Mouse (Mus musculus) midbrain, embryonic 10.5 days (tissue): ENCODE measurements at regions not wholly inside any gene's neighbourhood (a gene's known extent, or its start where the extent isn't known, plus 50 kb on each side); places are given as distances from the start of the nearest gene placed in this dataset.
A peak's percentile ranks its signal among the peaks of the same experiment; 100 is the strongest.

Experiments used
- DNase-seq: peaks from one replicate; pipeline ENCODE4 v3.0.0-alpha.2; 2017; ENCODE audit warnings: low spot score
- H3K27ac ChIP-seq: fragments of 300-500 bp; sonication (generic); replicated peaks from 2 replicates; pipeline ENCODE4 v1.5.1; 2016; ENCODE audit warnings: mild to moderate bottlenecking
- H3K27me3 ChIP-seq: fragments of 300-500 bp; sonication (generic); 2 replicates; pipeline ENCODE4 v1.6.1; 2016; ENCODE audit warnings: low read depth, mild to moderate bottlenecking; ENCODE audit not compliant: poor library complexity, severe bottlenecking
- H3K36me3 ChIP-seq: fragments of 300-500 bp; sonication (generic); 2 replicates; pipeline ENCODE4 v1.6.1; 2016; ENCODE audit warnings: mild to moderate bottlenecking, moderate library complexity
- H3K4me1 ChIP-seq: fragments of 300-500 bp; sonication (generic); 2 replicates; pipeline ENCODE4 v1.6.1; 2016
- H3K4me3 ChIP-seq: fragments of 300-500 bp; sonication (generic); 2 replicates; pipeline ENCODE4 v1.5.1; 2016; ENCODE audit warnings: mild to moderate bottlenecking, moderate library complexity
- H3K9me3 ChIP-seq: fragments of 300-500 bp; sonication (generic); replicated peaks from 2 replicates; pipeline ENCODE4 v1.6.1; 2016; ENCODE audit warnings: mild to moderate bottlenecking
- WGBS: fragments of 180-500 bp; shearing (Covaris S2); methylation state at CpG from one replicate; pipeline ENCODE4 v1.1.7; 2016; 5-methylcytosine and 5-hydroxymethylcytosine counted together

DNA sequence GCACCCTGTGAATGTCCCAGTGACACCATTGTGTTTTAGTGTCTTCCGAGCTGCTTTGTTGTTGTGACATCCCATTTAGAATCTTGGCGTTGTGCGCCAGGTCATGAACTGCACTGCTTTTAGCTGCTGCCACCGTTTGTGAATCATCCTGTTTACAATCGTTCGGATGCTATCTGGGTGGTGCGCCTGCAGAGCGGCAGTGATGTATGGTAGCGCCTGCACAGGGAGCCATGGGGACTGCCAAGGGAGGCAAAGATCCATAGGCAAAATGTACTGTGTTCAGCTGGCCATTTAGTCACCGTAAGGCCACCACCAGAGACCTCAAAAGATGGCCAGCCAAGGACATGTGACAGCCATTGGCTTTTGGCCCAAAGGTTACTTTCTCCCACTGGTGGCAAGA lies 93.3 kb downstream of the Gm4791 start:
- H3K27ac ChIP-seq: no peak overlapping the region
- H3K4me3 ChIP-seq: no peak overlapping the region
- H3K4me1 ChIP-seq: peaks cover 3% of the 10 kb centered on the region; the same call in 1 of the 2 replicates
- H3K36me3 ChIP-seq: no peaks in the 10 kb centered on the region
- WGBS: 92% methylated on average over 10 of the region's 10 CpGs
- no peaks in the 10 kb centered on the region for H3K9me3 ChIP-seq
- no peak for DNase-seq
- no peaks in the 10 kb centered on the region for H3K27me3 ChIP-seq

DNA sequence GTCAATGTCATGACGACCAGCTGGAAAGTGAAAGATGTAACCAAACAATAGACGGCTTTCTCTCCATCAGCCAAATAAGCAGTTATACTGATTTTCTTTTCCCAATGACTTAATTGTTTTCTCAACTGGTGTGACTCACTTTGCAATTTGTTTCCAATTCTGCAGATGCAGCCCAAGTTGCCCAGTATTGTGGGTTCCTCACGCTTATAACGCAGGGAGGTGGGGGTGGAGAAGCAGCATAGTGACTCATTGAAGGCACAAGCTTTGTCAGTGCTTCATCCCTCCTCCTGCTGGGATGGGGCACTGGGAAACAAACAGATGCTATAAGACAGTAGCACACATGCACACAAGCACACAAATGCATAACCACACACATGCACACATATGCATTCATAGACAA lies 97.1 kb downstream of the Gm4791 start:
- Histone ChIP-seq H3K4me3 (no peak overlapping the region), H3K36me3 (no peaks in the 10 kb centered on the region), H3K27ac (no peak overlapping the region), H3K9me3 (no peaks in the 10 kb centered on the region), H3K4me1 (peaks cover under 1% of the 10 kb centered on the region; the same call in 1 of the 2 replicates), H3K27me3 (no peaks in the 10 kb centered on the region)
- 92% methylated on average over 4 of the region's 4 CpGs for WGBS
- DNase-seq: no peak

DNA sequence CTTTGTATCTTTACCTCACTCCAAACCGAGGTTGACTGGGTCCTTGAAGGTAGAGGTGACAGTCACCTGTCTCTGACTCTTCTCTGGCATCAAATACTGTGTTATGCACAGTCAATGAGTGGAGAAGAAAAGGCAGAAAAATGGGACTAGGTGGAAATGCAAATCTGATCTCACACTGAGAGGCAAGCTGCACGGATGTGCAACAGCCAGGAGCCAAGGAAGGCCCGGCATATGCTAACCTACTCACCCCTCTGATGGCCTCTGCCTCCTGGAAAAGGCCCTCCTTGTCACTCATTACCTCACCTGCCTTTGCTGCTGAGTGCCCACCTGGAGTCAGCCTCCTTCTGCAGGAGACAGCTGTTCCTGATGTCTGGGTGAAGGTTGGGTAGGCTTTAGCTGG lies 104.8 kb downstream of the Gm4791 start:
- Histone ChIP-seq H3K4me3 (no peak overlapping the region), H3K27me3 (no peaks in the 10 kb centered on the region), H3K9me3 (no peaks in the 10 kb centered on the region), H3K36me3 (no peaks in the 10 kb centered on the region), H3K4me1 (no peaks in the 10 kb centered on the region), H3K27ac (no peak overlapping the region)
- 77% methylated on average over 3 of the region's 3 CpGs for whole genome bisulfite sequencing
- no peak for DNase-seq

DNA sequence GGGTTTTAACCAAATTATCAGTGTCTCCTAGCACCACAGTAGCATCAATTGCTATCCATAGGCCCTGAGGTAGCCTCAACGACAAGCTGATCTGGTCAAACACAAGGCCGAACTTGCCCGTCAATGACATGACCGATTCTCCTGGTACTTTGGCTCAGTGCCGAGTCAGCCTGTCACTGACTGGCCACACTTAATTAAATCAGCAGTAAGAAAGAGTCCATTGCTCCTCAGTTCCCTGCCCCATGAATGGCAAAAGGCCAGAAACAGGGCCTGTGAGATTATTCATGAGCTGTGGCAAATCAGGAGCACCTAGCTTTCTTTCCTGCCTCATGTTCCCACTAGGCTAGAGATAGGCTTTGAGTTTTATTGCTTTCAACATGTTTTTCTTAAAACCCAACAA lies 105.4 kb downstream of the Gm4791 start:
- no peaks in the 10 kb centered on the region for H3K36me3 ChIP-seq
- no peaks in the 10 kb centered on the region for H3K27me3 ChIP-seq
- WGBS: 96% methylated on average over 5 of the region's 5 CpGs
- no peak for DNase-seq
- no peak overlapping the region for H3K27ac ChIP-seq
- H3K9me3 ChIP-seq: no peaks in the 10 kb centered on the region
- H3K4me3 ChIP-seq: no peak overlapping the region
- H3K4me1 ChIP-seq: no peaks in the 10 kb centered on the region

DNA sequence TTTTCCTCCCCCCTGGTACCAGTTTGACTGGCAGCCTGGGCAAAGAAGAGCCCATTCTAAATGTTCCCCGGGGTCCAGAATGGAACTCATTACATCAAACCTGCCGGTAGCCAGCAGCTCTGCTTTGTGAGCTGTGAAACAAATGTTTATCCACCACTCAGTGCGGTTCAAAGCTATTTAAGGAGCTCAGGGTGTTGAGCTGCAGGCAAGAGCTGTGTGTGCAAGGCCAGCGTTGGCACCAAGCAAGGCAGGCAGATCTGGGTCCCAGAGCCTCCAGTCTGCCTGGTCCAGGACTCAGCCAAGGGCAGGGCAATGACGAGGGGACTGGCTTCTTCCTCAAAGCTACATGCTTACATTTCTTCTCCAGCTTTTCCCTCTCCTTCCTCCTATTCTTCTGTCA lies 109.6 kb downstream of the Gm4791 start:
- Histone ChIP-seq H3K27me3 (no peaks in the 10 kb centered on the region), H3K4me3 (no peak overlapping the region), H3K27ac (no peak overlapping the region), H3K4me1 (no peaks in the 10 kb centered on the region), H3K36me3 (no peaks in the 10 kb centered on the region), H3K9me3 (no peaks in the 10 kb centered on the region)
- 69% methylated on average over 5 of the region's 5 CpGs for WGBS
- no peak for DNase-seq

DNA sequence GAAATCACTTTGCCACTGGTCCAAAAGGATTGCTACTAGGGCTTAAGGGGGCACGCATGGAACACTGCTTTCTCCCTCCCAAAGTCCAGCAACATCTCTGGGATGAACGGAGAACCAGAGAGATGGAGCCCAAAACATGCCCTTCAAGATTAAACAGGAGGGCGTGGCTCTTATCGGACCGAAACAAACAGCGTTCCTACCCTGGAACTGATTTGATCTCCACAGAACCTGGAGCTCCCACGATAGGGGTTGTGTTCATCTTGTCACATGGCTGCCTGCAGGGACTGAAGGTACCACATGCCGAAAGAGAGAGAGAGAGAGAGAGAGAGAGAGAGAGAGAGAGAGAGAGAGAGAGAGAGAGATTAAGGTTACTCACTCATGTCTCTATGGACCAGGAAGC lies 120.7 kb downstream of the Gm4791 start:
- H3K27me3 ChIP-seq: no peaks in the 10 kb centered on the region; the same call in 1 of the 2 replicates
- 83% methylated on average over 8 of the region's 8 CpGs for WGBS
- H3K9me3 ChIP-seq: no peaks in the 10 kb centered on the region
- no peak for DNase-seq
- H3K4me1 ChIP-seq: no peaks in the 10 kb centered on the region
- H3K27ac ChIP-seq: no peak overlapping the region
- no peaks in the 10 kb centered on the region for H3K36me3 ChIP-seq
- H3K4me3 ChIP-seq: no peak overlapping the region

DNA sequence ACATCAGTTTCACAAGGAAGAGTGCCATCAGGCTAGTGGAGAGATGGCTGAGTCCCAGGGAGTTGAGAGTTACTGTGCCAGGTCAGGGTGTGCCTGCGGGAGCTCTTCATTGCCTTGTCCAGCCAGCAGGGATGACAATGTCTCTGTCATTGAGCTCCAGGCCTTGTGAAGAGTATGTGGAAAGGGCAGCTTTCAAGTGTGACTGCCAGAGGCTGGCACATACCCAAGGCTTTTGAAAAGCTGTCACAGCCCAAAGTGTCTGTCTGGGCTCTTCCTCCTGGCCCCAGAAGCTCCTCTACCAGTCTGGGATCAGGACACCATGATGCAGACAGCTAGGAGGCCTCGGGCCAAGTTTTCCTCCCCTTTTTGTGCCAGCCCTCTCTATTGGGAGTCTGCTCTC lies 124.6 kb downstream of the Gm4791 start:
- H3K27me3 ChIP-seq: no peaks in the 10 kb centered on the region; the same call in 1 of the 2 replicates
- H3K4me1 ChIP-seq: no peaks in the 10 kb centered on the region
- WGBS: 95% methylated on average over 2 of the region's 2 CpGs
- no peaks in the 10 kb centered on the region for H3K9me3 ChIP-seq
- DNase-seq: no peak
- H3K4me3 ChIP-seq: no peak overlapping the region
- no peak overlapping the region for H3K27ac ChIP-seq
- H3K36me3 ChIP-seq: no peaks in the 10 kb centered on the region

DNA sequence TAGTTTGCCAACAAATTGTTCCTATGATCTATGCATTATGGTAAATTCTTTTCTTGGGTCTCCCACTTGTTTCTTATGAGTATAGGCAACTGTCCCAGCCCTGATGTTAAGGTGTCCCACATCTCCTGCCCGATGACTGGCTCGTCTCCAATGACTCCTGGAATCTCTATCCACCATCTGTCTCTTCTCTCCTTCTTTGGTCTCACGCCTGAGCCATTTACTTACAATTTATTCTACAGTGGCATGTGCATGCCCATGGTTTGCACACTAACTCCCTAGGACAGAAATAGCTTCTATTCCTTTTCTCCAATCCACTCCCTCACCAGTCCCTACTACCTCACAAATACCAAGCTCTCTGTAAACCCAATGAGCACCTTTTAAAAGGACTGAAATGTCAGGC lies 127.0 kb downstream of the Gm4791 start:
- H3K9me3 ChIP-seq: no peaks in the 10 kb centered on the region
- no peak for DNase-seq
- no peak overlapping the region for H3K4me3 ChIP-seq
- no peaks in the 10 kb centered on the region; the same call in 1 of the 2 replicates for H3K27me3 ChIP-seq
- 90% methylated on average over 3 of the region's 3 CpGs for WGBS
- H3K4me1 ChIP-seq: no peaks in the 10 kb centered on the region
- H3K27ac ChIP-seq: no peak overlapping the region
- H3K36me3 ChIP-seq: no peaks in the 10 kb centered on the region

DNA sequence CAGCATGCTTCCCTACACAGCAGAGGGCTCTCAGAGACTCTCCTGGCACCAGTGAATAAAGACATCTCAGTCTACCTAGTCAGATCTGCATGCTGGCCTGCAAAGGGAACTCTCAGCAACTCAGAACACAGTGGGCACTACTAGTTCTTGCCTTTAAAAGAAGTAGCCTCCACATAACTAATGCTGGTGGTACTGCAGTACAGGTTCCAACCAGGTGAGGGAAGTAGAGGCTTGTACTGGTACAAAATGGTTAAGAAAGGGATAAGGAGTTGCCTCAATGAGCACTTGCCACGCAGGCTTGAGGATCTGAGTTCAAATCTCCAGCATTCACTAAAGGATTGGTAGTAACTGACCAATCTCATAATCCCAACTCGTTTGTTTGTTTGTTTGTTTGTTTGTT lies 127.7 kb downstream of the Gm4791 start:
- DNase-seq: peak; percentile 17
- 71% methylated on average over 2 of the region's 2 CpGs for WGBS
- no peak overlapping the region for H3K27ac ChIP-seq

DNA sequence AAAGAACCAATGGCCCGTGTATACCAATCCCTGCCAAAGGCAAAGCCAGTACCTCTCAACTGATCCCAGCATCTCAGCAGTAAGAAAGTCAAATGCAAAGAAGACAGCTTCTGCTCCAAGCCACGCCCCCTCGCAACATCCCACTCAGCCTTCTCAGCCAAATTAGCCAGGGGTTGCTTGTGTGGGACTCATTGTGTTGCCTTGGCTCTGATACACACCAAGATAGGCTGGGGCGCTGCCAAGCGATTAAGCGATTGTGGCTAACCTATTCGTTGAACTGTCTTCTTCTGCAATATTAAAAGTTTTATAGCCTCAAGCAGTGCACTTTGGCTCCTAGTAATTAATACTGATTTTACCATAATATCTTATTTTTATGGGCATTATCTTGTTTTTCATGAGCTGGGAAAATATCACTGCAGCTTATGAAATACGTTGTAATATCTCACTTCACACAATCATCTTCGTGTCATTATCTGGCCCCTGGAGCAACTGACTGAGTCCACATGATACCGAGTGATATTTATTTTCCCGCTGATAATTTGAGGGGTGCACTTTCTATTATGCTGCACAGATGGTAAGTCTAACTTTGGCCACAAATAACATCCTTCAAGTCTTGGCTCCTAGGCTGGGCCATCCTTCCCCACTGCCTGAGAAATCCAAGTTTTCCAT lies 129.3 kb downstream of the Gm4791 start:
- WGBS: 93% methylated on average over 11 of the region's 11 CpGs
- H3K27ac ChIP-seq: no peak overlapping the region
- no peak overlapping the region for H3K4me3 ChIP-seq
- no peaks in the 10 kb centered on the region for H3K9me3 ChIP-seq
- no peaks in the 10 kb centered on the region for H3K4me1 ChIP-seq
- no peaks in the 10 kb centered on the region; the same call in 1 of the 2 replicates for H3K27me3 ChIP-seq
- no peak for DNase-seq
- H3K36me3 ChIP-seq: no peaks in the 10 kb centered on the region

More for the DNA sequence above, 127.7 kb downstream of the Gm4791 start:
- Histone ChIP-seq H3K4me1 (no peaks in the 10 kb centered on the region), H3K4me3 (no peak overlapping the region), H3K9me3 (no peaks in the 10 kb centered on the region), H3K27me3 (no peaks in the 10 kb centered on the region; the same call in 1 of the 2 replicates), H3K36me3 (no peaks in the 10 kb centered on the region)

DNA sequence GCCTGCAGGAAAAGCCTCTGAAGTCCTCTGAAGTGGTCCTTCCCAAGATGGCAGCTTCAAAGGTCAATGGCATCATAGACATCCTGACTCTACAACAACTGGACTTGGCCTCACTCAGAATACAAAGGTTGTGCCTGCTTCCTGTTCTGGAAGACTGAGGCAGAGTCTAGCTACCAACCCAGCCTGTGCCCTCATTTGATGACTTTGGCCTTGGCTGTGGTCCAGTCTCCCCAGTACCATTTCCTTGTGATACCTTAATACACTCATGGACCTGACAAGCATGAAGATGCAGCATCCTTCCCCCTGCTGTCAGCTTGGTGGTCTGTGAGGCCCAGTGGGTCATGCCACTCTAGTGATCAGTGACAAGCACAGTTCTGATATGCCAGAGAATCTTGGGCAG lies 130.6 kb downstream of the Gm4791 start:
- Histone ChIP-seq H3K4me3 (no peak overlapping the region), H3K27ac (no peak overlapping the region), H3K4me1 (peaks cover 5% of the 10 kb centered on the region; the same call in 1 of the 2 replicates), H3K27me3 (no peaks in the 10 kb centered on the region), H3K9me3 (no peaks in the 10 kb centered on the region), H3K36me3 (no peaks in the 10 kb centered on the region)
- DNase-seq: no peak

DNA sequence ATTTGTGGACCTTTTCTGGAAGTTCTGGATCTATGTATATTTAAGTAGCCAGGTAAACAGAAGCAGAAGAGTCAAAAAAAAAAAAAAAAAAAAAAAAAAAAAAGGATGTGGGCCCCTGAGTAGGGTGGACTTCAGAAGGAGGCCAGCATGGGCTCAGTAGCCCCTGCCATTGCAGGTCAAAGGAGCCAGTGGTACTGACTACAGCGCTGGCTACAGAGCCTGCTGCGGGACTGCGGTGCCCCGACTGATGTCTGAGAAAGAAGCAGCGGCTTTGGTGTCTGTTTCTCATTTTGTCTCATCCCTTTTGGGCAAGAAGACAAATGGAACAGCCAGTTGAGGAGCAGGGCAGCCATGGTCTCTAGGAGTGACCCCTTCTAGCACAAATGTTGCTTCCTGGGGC lies 134.9 kb downstream of the Gm4791 start:
- WGBS: 73% methylated on average over 5 of the region's 5 CpGs
- Histone ChIP-seq H3K27me3 (no peaks in the 10 kb centered on the region), H3K4me3 (no peak overlapping the region), H3K9me3 (no peaks in the 10 kb centered on the region), H3K36me3 (no peaks in the 10 kb centered on the region), H3K27ac (0 out of 2 replicates have a peak overlapping the region, but pooled peaks have one; percentile 5), H3K4me1 (peaks cover 5% of the 10 kb centered on the region; the same call in 1 of the 2 replicates)
- DNase-seq: no peak

DNA sequence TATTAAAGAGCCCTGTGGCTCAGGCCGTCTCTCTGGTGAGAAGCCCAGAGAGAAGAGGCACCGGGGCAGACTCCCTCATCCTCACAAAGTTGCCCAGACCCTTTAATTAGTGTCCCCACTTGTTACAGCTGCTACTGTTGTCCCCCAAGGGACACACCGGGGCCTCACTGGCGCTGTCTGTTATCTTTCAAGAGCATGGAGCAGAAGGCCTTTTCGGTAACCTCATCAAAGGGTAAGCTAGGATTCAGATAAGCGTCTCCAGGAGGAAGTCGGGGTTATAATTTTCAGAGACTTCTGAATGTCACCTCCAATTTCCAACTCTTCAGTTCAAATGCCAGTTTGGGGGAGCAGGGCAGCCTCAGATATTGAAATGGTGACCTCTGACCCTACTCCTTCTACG lies 135.3 kb downstream of the Gm4791 start:
- 82% methylated on average over 8 of the region's 8 CpGs for WGBS
- no peak for DNase-seq
- Histone ChIP-seq H3K27me3 (no peaks in the 10 kb centered on the region), H3K27ac (0 out of 2 replicates have a peak overlapping the region, but pooled peaks have one; percentile 5), H3K36me3 (no peaks in the 10 kb centered on the region), H3K4me3 (no peak overlapping the region), H3K4me1 (peaks cover 5% of the 10 kb centered on the region; the same call in 1 of the 2 replicates), H3K9me3 (no peaks in the 10 kb centered on the region)
